Mouse (Mus musculus) kidney, adult 2 months (tissue): Measurements from ENCODE around the gene D430041D05Rik.

ENCODE experiments used
- CTCF ChIP-seq: fragments of 200-500 bp; conservative IDR thresholded peaks from 2 replicates; pipeline ENCODE4 v1.5.1; 2011; ENCODE audit warnings: low read depth, mild to moderate bottlenecking, control low read depth, low read length, moderate library complexity, mixed read lengths; ENCODE audit not compliant: insufficient read depth, insufficient read length
- POLR2A ChIP-seq: fragments of 200-500 bp; IDR thresholded peaks from one replicate; pipeline ENCODE4 v1.6.1; 2011; ENCODE audit warnings: low read depth, low read length, control low read depth

- TF ChIP-seq CTCF (no peak), POLR2A (no peak)
Observed at GRCm38 (mm10) chr2:104458569-104459332, 47.9 kb upstream of the D430041D05Rik start.
